In the genomic region with DNA sequence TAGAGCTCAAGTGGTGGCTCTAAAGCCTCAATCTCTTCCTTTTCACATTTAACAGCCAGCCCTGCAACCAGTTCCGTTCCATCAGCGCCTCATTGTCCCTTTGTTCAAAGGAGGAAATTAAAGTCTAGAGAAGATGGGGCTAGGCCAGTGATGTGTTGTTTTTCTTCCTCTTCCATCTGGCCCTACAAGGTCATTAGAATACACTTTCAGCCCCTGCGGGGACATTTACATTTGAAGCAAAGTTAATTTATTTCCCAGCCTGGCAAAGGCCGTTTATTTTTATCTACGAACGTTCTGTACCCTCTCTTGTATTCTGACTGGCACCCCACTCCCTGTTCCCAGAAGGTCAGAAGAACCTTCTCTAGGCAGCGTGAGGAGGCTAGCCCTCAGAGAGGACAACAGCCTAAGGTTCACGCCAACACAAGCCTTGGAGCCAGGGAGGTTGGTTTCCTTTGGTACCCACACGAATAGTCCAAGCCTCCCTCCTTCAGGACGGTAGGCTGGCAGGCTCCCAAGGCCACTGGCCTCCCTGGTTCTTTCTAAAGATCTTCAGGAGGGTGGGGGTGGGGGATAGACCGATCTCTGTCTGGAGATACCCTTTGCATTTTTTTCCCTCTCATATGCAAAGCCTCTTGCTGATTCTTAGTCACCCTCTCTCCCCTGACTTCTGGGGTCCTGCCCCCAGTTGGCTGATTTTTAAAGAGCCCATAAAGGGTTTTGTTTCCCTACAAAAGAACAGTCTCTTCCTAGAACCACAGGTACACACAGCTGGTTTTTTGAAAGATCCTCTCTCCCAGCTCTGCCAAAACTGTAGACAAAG, we compare ENCODE assay signal across 13 mouse cellular contexts.
DNase-seq lines count a peak whose midpoint lies in the region; ATAC-seq and TF ChIP-seq lines count a peak whose summit lies in the region.
"Had no signal": no experiment of that assay in that cellular context is flagged by ENCODE, and none has a peak within 500 bp of the region (broad histone marks: within the 10 kb centered on the region; RNA-seq: fewer than 3 reads in every experiment).

No protein-coding gene starts in this region.

- dilution Hi-C loops in CH12.LX (cut with MboI; ENCODE audit: extremely low pct_ligation_motif_present, extremely low pct_unique_long_range_greater_than_20kb, low sequenced_read_pairs) = no loop called here

- TF ChIP-seq CTCF in heart, adult 2 months (IDR thresholded peaks at IDR 0.05) = no peak
- TF ChIP-seq CTCF in CH12.LX (conservative IDR thresholded peaks at IDR 0.05 in 1 of 2, IDR thresholded peaks at IDR 0.05 in 1 of 2; ENCODE audit: low read depth in 2 of 2, low read length in 2 of 2) = no peak

- no peaks in the 10 kb centered on the region for H3K27me3 ChIP-seq in heart, adult 2 months (ENCODE audit: control insufficient read depth, insufficient read depth, low read length)
- H3K27me3 ChIP-seq in CH12.LX (replicated peaks) = no peaks in the 10 kb centered on the region

- no peak overlapping the region for H3K9ac ChIP-seq in heart, adult 2 months (ENCODE audit: low read depth, low read length)
- peak overlapping the region; percentile 23; the same call in 1 of the 2 replicates for H3K9ac ChIP-seq in CH12.LX (ENCODE audit: insufficient read depth, low read depth)

- no peak overlapping the region for H3K4me3 ChIP-seq in heart, adult 2 months
- no peak overlapping the region for H3K4me3 ChIP-seq in CH12.LX (replicated peaks in 1 of 3; ENCODE audit: low read depth in 2 of 3, low read length in 2 of 3, poor library complexity in 1 of 3)

- no peak for TF ChIP-seq RAD21 in CH12.LX (IDR thresholded peaks at IDR 0.05; ENCODE audit: low read depth, low read length)

- DNase-seq in heart, adult 2 months = peak in 1 of 2 experiments; percentile 42
- DNase-seq in heart, postnatal 25 days (ENCODE audit: low spot score) = no peak
- no peak for DNase-seq in CH12.LX (ENCODE audit: extremely low read depth)
- peak; percentile 33 for DNase-seq in adrenal gland, postnatal 25 days
- DNase-seq in kidney, postnatal 14 days = peak; percentile 30
- no peak for DNase-seq in embryo, embryonic 11 days
- DNase-seq: cerebellum, adult 9-11 months; gastrocnemius, postnatal 14 days; right cerebral cortex, adult 18-20 months had no signal

- H3K4me1 ChIP-seq in heart, adult 2 months (ENCODE audit: control insufficient read depth, insufficient read depth, low read length) = peaks cover 15% of the 10 kb centered on the region
- H3K4me1 ChIP-seq in CH12.LX (ENCODE audit: control insufficient read depth in 1 of 2, insufficient read depth in 2 of 2) = peaks cover 17 to 26% of the 10 kb centered on the region in 2 experiments

- no peak overlapping the region for H3K4me2 ChIP-seq in CH12.LX (ENCODE audit: insufficient read depth, low read depth, poor library complexity, severe bottlenecking)

- TF ChIP-seq POLR2A in heart, adult 2 months (IDR thresholded peaks at IDR 0.05; ENCODE audit: insufficient read depth, low read depth, low read length) = no peak
- TF ChIP-seq POLR2A in CH12.LX (IDR thresholded peaks at IDR 0.05; ENCODE audit: low read depth, low read length) = no peak

- 0 out of 2 replicates have a peak, but pooled peaks cover 3% of the 10 kb centered on the region for H3K36me3 ChIP-seq in heart, adult 2 months (ENCODE audit: control insufficient read depth, insufficient read depth, low read length)
- H3K36me3 ChIP-seq in CH12.LX (replicated peaks in 1 of 2; ENCODE audit: control insufficient read depth in 1 of 2, insufficient read depth in 1 of 2, low read length in 1 of 2) = no peaks in the 10 kb centered on the region

- ATAC-seq in granulocyte monocyte progenitor cell, adult 5-6 weeks (replicated peaks; ENCODE audit: poor library complexity, severe bottlenecking) = no peak
- ATAC-seq in CD4-positive, CD25-positive, alpha-beta regulatory T cell, adult 4 months = no peak
- ATAC-seq: inflammation-experienced regulatory T-cells, adult 6 months had no signal

- intact Hi-C loops in heart, adult 2 months (cut with DNase I) = loop anchor here (5.0 kb wide), 1 partner anchor 347 kb away; the partner anchor contains the start of genes Amigo2 and Pced1b
- intact Hi-C loops in heart, postnatal 25 days (cut with DNase I) = loop anchor here (5.0 kb wide), 1 partner anchor 68 kb away; no protein-coding TSS in a partner anchor

- H3K79me2 ChIP-seq in heart, adult 2 months (replicated peaks; ENCODE audit: control insufficient read depth, insufficient read depth, low read length) = no peaks in the 10 kb centered on the region
- H3K79me2 ChIP-seq in CH12.LX (replicated peaks; ENCODE audit: control insufficient read depth, extremely low read depth, insufficient read depth, poor library complexity, severe bottlenecking) = no peaks in the 10 kb centered on the region

- in situ Hi-C loops in CH12.LX (cut with MboI; ENCODE audit: low pct_ligation_motif_present, low pct_unique_long_range_greater_than_20kb, low sequenced_read_pairs) = loop anchor here (25.0 kb wide), 1 partner anchor 1343 kb away; the partner anchor contains the start of gene Tuba1b

- no peak for TF ChIP-seq EP300 in heart, adult 2 months (IDR thresholded peaks at IDR 0.05; ENCODE audit: insufficient read depth, low read depth, low read length)
- peak; percentile 45; the same call in 1 of the 2 replicates for TF ChIP-seq EP300 in CH12.LX (IDR thresholded peaks at IDR 0.05; ENCODE audit: low read length)

- H3K27ac ChIP-seq in heart, adult 2 months = peak overlapping the region; percentile 52
- peak overlapping the region; percentile 38; the same call in 1 of the 2 replicates for H3K27ac ChIP-seq in CH12.LX (ENCODE audit: insufficient read depth, low read depth)
- H3K27ac ChIP-seq: macrophage had no signal

- 31% methylated on average over 11 of the region's 11 CpGs for WGBS in heart, adult 2 months

- no peaks in the 10 kb centered on the region for H3K9me3 ChIP-seq in CH12.LX (replicated peaks; ENCODE audit: low read length)

TF ChIP-seq in CH12.LX, 34 proteins besides CTCF, POLR2A, EP300 and RAD21:
- TF ChIP-seq HCFC1 (IDR thresholded peaks at IDR 0.05; ENCODE audit: low read depth, low read length) = peak; percentile 21; the same call in 1 of the 2 replicates
- TF ChIP-seq POLR2AphosphoS2 (IDR thresholded peaks at IDR 0.05; ENCODE audit: low read depth, low read length) = no peak
- TF ChIP-seq SIN3A (IDR thresholded peaks at IDR 0.05; ENCODE audit: low read length) = no peak
- TF ChIP-seq USF1 (IDR thresholded peaks at IDR 0.05; ENCODE audit: low read depth, low read length) = no peak
- TF ChIP-seq ZNF384 (IDR thresholded peaks at IDR 0.05; ENCODE audit: low read depth, low read length) = peak; percentile 62; the same call in 1 of the 2 replicates
- TF ChIP-seq IRF4 (IDR thresholded peaks at IDR 0.05; ENCODE audit: low read depth, low read length) = peak; percentile 42
- TF ChIP-seq CHD2 (IDR thresholded peaks at IDR 0.05; ENCODE audit: low read length) = no peak; the same call in 1 of the 2 replicates
- no peak for TF ChIP-seq MAZ (IDR thresholded peaks at IDR 0.05; ENCODE audit: low read depth, low read length)

Comparison
In these comparisons a context has a peak if more than half of its experiments do, and no peak if none do; other contexts are left out.
1. DNase-seq: peak in adrenal gland, postnatal 25 days (single experiment) and kidney, postnatal 14 days (single experiment); none in heart, postnatal 25 days (single experiment), CH12.LX (single experiment) and embryo, embryonic 11 days (single experiment).